Mouse (Mus musculus) CH12.LX (cell line): Measurements from ENCODE around the gene Map2k4. TPM values are rescaled to one million over a fixed set of nuclear protein-coding genes. Genes with fewer than 3 reads are reported as not detected.

Source experiments
- DNase-seq: peaks from one replicate; pipeline ENCODE4 v3.0.0-alpha.2; 2013; ENCODE audit errors: extremely low read depth
- H3K27ac ChIP-seq: 2 replicates; pipeline ENCODE4 v1.5.1; 2012; ENCODE audit warnings: low read depth, mild to moderate bottlenecking, control low read depth, moderate library complexity; ENCODE audit not compliant: insufficient read depth
- H3K27me3 ChIP-seq: replicated peaks from 2 replicates; pipeline ENCODE3; 2012; ENCODE audit warnings: inconsistent platforms
- H3K36me3 ChIP-seq, 2 experiments: replicated peaks in 1 of 2; 2 replicates each; pipeline versions ENCODE3 to v1.6.1; 2012; ENCODE audit warnings: inconsistent platforms in 1 of 2, low read length in 1 of 2, mild to moderate bottlenecking in 1 of 2, mixed read lengths in 1 of 2, moderate library complexity in 1 of 2; ENCODE audit not compliant: control insufficient read depth in 1 of 2, insufficient read depth in 1 of 2
- H3K4me1 ChIP-seq, 2 experiments: 2 replicates each; pipeline ENCODE4 v1.6.1; 2012; ENCODE audit warnings: inconsistent platforms in 1 of 2, moderate library complexity in 1 of 2; ENCODE audit not compliant: insufficient read depth in 2 of 2, control insufficient read depth in 1 of 2
- H3K4me2 ChIP-seq: 2 replicates; pipeline ENCODE4 v1.6.1; 2012; ENCODE audit warnings: low read depth, mild to moderate bottlenecking, control low read depth; ENCODE audit not compliant: poor library complexity, insufficient read depth, severe bottlenecking
- H3K4me3 ChIP-seq, 3 experiments: fragments of 150-350 bp in 1 of 3; sonication (generic) in 1 of 3; replicated peaks in 1 of 3; 2 replicates each; pipeline versions ENCODE3 to v1.5.1; 2011 to 2012; ENCODE audit warnings: low read depth in 2 of 3, low read length in 2 of 3, mild to moderate bottlenecking in 2 of 3, moderate library complexity in 2 of 3, control low read depth in 1 of 3, improper control_type of control experiment in 1 of 3, inconsistent platforms in 1 of 3, mixed read lengths in 1 of 3; ENCODE audit not compliant: poor library complexity in 1 of 3
- H3K79me2 ChIP-seq: replicated peaks from 2 replicates; pipeline ENCODE4 v1.6.1; 2012; ENCODE audit warnings: mild to moderate bottlenecking, moderate library complexity; ENCODE audit not compliant: control insufficient read depth, poor library complexity, insufficient read depth, severe bottlenecking; ENCODE audit errors: extremely low read depth
- H3K9ac ChIP-seq: 2 replicates; pipeline ENCODE4 v1.6.1; 2012; ENCODE audit warnings: low read depth, mild to moderate bottlenecking, control low read depth, moderate library complexity; ENCODE audit not compliant: insufficient read depth
- H3K9me3 ChIP-seq: replicated peaks from 2 replicates; pipeline ENCODE3; 2012; ENCODE audit warnings: low read length, inconsistent platforms, mixed read lengths
- CHD2 ChIP-seq: IDR thresholded peaks from 2 replicates; pipeline ENCODE4 v1.6.1; 2011; ENCODE audit warnings: low read length, improper control_type of control experiment
- CTCF ChIP-seq, 2 experiments: IDR thresholded peaks in 1 of 2; conservative IDR thresholded peaks in 1 of 2; 2 replicates each; pipeline ENCODE4 v1.5.1; 2011 to 2012; ENCODE audit warnings: low read depth in 2 of 2, low read length in 2 of 2, improper control_type of control experiment in 1 of 2, inconsistent platforms in 1 of 2, mild to moderate bottlenecking in 1 of 2, moderate library complexity in 1 of 2
- JUND ChIP-seq: conservative IDR thresholded peaks from 2 replicates; pipeline ENCODE4 v1.6.1; 2011; ENCODE audit warnings: low read depth, low read length, improper control_type of control experiment
- MAFK ChIP-seq: IDR thresholded peaks from 2 replicates; pipeline ENCODE4 v1.6.1; 2011; ENCODE audit warnings: low read length, improper control_type of control experiment; ENCODE audit not compliant: insufficient replicate concordance
- MAZ ChIP-seq: IDR thresholded peaks from 2 replicates; pipeline ENCODE4 v1.6.1; 2012; ENCODE audit warnings: low read depth, mild to moderate bottlenecking, inconsistent platforms, low read length, improper control_type of control experiment, moderate library complexity
- MEF2A ChIP-seq: IDR thresholded peaks from 2 replicates; pipeline ENCODE4 v1.6.1; 2014; ENCODE audit warnings: low read depth, mild to moderate bottlenecking, inconsistent platforms, low read length, improper control_type of control experiment, borderline replicate concordance
- MYC ChIP-seq: IDR thresholded peaks from 2 replicates; pipeline ENCODE4 v1.6.1; 2011; ENCODE audit warnings: low read depth, mild to moderate bottlenecking, improper control_type of control experiment, low read length
- PAX5 ChIP-seq: IDR thresholded peaks from 2 replicates; pipeline ENCODE4 v1.6.1; 2012; ENCODE audit warnings: low read length, inconsistent platforms, mixed read lengths
- POLR2A ChIP-seq: IDR thresholded peaks from 2 replicates; pipeline ENCODE4 v1.6.1; 2011; ENCODE audit warnings: low read depth, mild to moderate bottlenecking, improper control_type of control experiment, low read length
- POLR2AphosphoS2 ChIP-seq: IDR thresholded peaks from 2 replicates; pipeline ENCODE4 v1.6.1; 2011; ENCODE audit warnings: low read depth, low read length, improper control_type of control experiment
- RCOR1 ChIP-seq: conservative IDR thresholded peaks from 2 replicates; pipeline ENCODE4 v1.6.1; 2012; ENCODE audit warnings: low read depth, mild to moderate bottlenecking, inconsistent platforms, low read length, improper control_type of control experiment
- SIN3A ChIP-seq: IDR thresholded peaks from 2 replicates; pipeline ENCODE4 v1.6.1; 2012; ENCODE audit warnings: low read length, improper control_type of control experiment, inconsistent platforms
- SMC3 ChIP-seq: IDR thresholded peaks from 2 replicates; pipeline ENCODE4 v1.6.1; 2011; ENCODE audit warnings: low read depth, low read length, improper control_type of control experiment
- TCF12 ChIP-seq: IDR thresholded peaks from 2 replicates; pipeline ENCODE4 v1.6.1; 2014; ENCODE audit warnings: low read depth, mild to moderate bottlenecking, inconsistent platforms, low read length, improper control_type of control experiment
- UBTF ChIP-seq: IDR thresholded peaks from 2 replicates; pipeline ENCODE4 v1.6.1; 2012; ENCODE audit warnings: low read depth, mild to moderate bottlenecking, inconsistent platforms, low read length, improper control_type of control experiment, moderate library complexity
- USF1 ChIP-seq: IDR thresholded peaks from 2 replicates; pipeline ENCODE4 v1.6.1; 2014; ENCODE audit warnings: low read depth, mild to moderate bottlenecking, inconsistent platforms, low read length, improper control_type of control experiment
- USF2 ChIP-seq: conservative IDR thresholded peaks from 2 replicates; pipeline ENCODE4 v1.6.1; 2011; ENCODE audit warnings: low read depth, low read length, improper control_type of control experiment
- ZMIZ1 ChIP-seq: IDR thresholded peaks from 2 replicates; pipeline ENCODE4 v1.6.1; 2012; ENCODE audit warnings: low read depth, mild to moderate bottlenecking, inconsistent platforms, low read length, improper control_type of control experiment
- dilution Hi-C: fragments of 300-500 bp; cut with MboI; formaldehyde crosslinking; loops from 2 replicates; pipeline ENCODE4 v1.14.3; 2020; ENCODE audit warnings: low sequenced_read_pairs; ENCODE audit not compliant: extremely low pct_unique_long_range_greater_than_20kb, extremely low pct_ligation_motif_present
- in situ Hi-C: fragments of 300-500 bp; cut with MboI; formaldehyde crosslinking; loops from 3 replicates; pipeline ENCODE4 v1.14.3; 2019; ENCODE audit warnings: low sequenced_read_pairs, low pct_ligation_motif_present, low pct_unique_long_range_greater_than_20kb, mixed read lengths
- polyA plus RNA-seq: library from polyadenylated mRNA; unstranded; fragments of >175 nt; gene quantifications from 2 replicates; pipeline ENCODE4 v1.2.1, GENCODE M21; 2012; ENCODE audit warnings: low read depth; ENCODE audit not compliant: insufficient read length
- total RNA-seq, 2 experiments: library from RNA; depleted of rRNA; stranded (reverse); fragments of 300-350 nt in 1 of 2; fragments of >200 nt in 1 of 2; gene quantifications; 2 replicates each; pipeline ENCODE4 v1.2.3; 2012 to 2014

The Map2k4 gene
- total and polyA plus RNA-seq, 3 experiments, result 27.2 to 50.0 (median 43.3) TPM

- peak in 1 of 2 experiments; percentile 37; a peak in 2 of 4 replicates for TF ChIP-seq CTCF (conservative IDR thresholded peaks at IDR 0.05 in 1 of 2, IDR thresholded peaks at IDR 0.05 in 1 of 2; ENCODE audit: low read depth in 2 of 2, low read length in 2 of 2)
- TF ChIP-seq MYC, result no peak
- no peak for TF ChIP-seq UBTF
- DNase-seq, result no peak
- no peak overlapping the region for H3K9ac ChIP-seq
- H3K27ac ChIP-seq, result no peak overlapping the region
- 0 out of 2 replicates have a peak, but pooled peaks cover 2% of the 10 kb centered on the region for H3K79me2 ChIP-seq
- dilution Hi-C loops (no loop called here), in situ Hi-C loops (no loop called here)
- H3K4me3 ChIP-seq, result no peak overlapping the region
- H3K9me3 ChIP-seq, result no peaks in the 10 kb centered on the region
- H3K36me3 ChIP-seq, result peaks cover 60 to 91% of the 10 kb centered on the region in 2 experiments
- H3K27me3 ChIP-seq, result no peaks in the 10 kb centered on the region
- H3K4me1 ChIP-seq, result peaks cover 0 to 17% of the 10 kb centered on the region in 2 experiments; a peak in 1 of 4 replicates
- H3K4me2 ChIP-seq, result no peak overlapping the region
These were observed 32.2 kb upstream of the Map2k4 start for GRCm38 (mm10) chr11:65820280-65820679.

- Histone ChIP-seq H3K27me3 (no peaks in the 10 kb centered on the region), H3K27ac (no peak overlapping the region)
- TF ChIP-seq MAZ, result no peak
- no peak for TF ChIP-seq POLR2AphosphoS2
- no peak for TF ChIP-seq CHD2
- TF ChIP-seq USF1, result no peak
- TF ChIP-seq MAFK, result no peak
- TF ChIP-seq SMC3, result no peak
- no peak for TF ChIP-seq SIN3A
- no peak for TF ChIP-seq PAX5
- TF ChIP-seq TCF12, result no peak
- TF ChIP-seq MEF2A, result no peak
- TF ChIP-seq JUND, result no peak
- TF ChIP-seq RCOR1, result no peak
- TF ChIP-seq POLR2A, result no peak
- no peak for TF ChIP-seq ZMIZ1
- no peak for TF ChIP-seq USF2
- TF ChIP-seq, all 38 proteins: peak for 0
- Histone ChIP-seq H3K36me3 (peaks cover 65 to 89% of the 10 kb centered on the region in 2 experiments), H3K4me1 (peaks cover 0 to 31% of the 10 kb centered on the region in 2 experiments; a peak in 2 of 4 replicates), H3K79me2 (peaks cover 9% of the 10 kb centered on the region; the same call in 1 of the 2 replicates), H3K4me3 (no peak overlapping the region), H3K9ac (no peak overlapping the region), H3K9me3 (no peaks in the 10 kb centered on the region), H3K4me2 (no peak overlapping the region)
- in situ Hi-C loops, result no loop called here
- dilution Hi-C loops, result no loop called here
- no peak for DNase-seq
These were observed 30.1 kb upstream of the Map2k4 start for GRCm38 (mm10) chr11:65818193-65818592.
